Mouse (Mus musculus): ENCODE measurements around the gene Mum1.
"Not testable (repeated sequence)": the region's sequence is repeated elsewhere in the genome, so short reads cannot be mapped to it uniquely, and the experiment has no call there.

Gene Mum1

GRCm38 (mm10) chr10:80207676-80208075 lies 18.6 kb upstream of the Mum1 start:
- no peak for DNase-seq (ENCODE audit: low read depth in 1 of 2, low spot score in 2 of 2)

DNA sequence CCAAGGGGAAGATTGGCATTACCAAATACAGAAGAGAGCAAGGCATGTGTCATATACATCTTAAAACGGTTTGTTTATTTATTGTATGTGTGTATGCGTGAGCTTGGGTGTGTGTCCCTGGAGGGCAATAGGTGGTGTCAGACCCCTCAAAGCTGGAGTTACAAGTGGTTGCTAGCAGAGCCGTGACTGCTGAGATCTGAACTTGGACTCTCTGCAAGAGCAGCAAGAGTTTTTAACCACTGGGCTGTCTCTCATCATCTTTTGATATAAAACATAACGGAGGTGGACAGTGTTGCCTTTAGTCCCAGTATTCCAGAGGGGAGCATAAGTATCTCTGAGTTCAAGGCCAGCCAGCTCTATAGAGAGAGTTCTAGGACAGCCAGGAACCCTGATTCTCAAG lies 18.0 kb upstream of the Mum1 start:
- DNase-seq (ENCODE audit: low read depth in 1 of 2, low spot score in 2 of 2): no peak

DNA sequence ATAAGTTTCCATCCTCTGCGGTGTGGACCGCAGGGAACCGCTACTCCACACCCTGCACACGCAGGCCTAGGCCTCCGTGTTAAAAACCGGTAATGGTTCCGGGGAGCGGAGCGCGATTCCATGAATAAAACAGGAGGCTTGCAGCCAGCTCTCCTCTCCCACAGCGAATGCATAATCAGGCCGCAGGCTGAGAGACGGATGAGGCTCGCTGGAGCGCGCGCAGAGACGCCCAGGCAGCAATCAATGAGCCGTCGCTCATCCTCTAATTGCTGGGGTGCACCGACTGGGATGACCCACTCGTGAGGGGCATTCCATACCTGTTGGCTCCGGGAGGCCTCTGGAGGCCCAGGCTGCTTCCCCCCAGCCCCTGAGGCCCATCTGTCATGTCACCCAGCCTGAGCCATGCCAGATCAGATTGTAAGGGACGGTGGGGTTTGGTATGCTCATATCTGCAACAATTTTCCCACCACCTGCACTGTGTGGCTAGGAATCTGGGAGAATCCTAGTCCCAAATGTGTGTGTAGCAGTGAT lies 17.3 kb upstream of the Mum1 start:
- no peak for DNase-seq (ENCODE audit: low read depth in 1 of 2, low spot score in 2 of 2)

DNA sequence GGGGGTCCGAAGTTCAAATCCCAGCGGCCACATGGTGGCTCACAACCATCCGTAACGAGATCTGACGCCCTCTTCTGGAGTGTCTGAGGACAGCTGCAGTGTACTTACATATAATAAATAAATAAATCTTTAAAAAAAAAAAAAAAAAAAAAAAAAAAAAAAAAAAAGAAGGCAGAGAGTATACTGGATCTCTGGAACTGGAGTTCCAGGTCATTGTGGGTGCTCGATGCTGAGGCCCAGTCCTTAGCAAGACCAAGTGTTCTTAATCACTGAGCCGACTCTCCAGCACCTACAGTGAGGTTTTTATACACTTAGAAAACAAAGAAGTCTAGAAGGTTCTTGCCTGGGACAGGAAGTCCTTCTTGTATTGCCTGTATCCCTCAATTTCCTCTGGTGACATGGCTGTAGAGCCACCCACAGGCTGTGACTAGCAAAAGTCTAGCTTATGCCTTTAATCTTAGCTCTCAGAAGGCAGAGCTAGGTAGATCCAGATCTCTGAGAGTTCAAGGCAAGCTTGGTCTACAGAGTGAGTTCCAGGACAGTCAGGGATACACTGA lies 14.6 kb upstream of the Mum1 start:
- not testable (repeated sequence) for DNase-seq (ENCODE audit: low read depth in 1 of 2, low spot score in 2 of 2)

DNA sequence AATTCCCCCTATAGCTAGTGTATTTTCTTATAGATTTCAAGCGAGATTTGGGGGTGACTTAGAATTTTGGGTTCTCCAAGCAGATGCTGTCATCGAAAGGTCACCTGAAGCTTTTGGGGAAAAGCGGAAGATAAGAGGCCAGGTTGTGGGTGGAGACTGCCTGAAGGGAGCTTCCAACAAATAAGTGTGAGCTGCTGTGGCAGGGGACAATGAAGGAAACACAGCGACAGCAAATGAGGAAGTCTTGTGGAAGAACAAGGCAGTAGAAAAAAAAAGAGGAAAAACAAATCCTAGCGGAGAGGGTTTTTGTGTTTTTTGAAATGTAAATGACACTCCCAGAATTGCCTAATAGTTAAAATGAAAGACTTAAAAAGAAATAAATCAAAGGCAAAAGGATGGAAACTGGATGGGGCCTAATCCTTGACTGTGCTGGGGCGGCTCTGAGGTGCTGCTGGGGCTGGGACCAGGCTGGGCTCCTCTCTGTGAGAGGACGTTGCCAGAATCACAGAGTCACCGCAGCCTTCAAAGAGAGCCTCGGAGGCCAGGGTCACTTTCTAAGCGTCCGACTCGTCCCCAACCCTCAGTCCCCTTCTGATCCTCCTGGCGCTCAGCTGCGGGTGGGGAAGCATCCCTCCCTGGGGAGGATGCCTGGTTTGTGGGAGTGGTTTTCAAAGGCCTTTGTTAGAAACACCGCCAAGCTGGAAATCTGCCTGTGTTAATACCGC lies 11.0 kb upstream of the Mum1 start:
- DNase-seq (ENCODE audit: low read depth in 1 of 2, low spot score in 2 of 2): no peak

- DNase-seq (ENCODE audit: low read depth in 1 of 2, low spot score in 2 of 2): no peak
Observed at GRCm38 (mm10) chr10:80220676-80221075, 5.6 kb upstream of the Mum1 start.

DNA sequence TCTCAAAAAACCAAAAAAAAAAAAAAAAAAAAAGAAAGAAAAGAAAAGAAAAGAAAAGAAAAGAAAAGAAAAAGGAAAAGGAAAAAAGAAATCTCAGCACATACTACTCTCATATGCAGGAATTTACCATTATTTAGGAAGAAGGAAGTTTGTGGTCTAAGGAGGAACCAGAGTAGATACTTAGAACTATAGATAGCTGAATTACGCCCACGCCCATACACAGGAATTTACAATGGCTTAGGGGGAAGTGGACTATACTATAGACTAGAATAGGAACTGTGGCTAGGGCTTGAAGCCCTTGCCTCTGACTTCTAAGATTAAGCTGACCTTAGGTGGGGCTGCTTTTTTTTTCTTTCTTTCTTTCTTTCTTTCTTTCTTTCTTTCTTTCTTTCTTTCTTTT lies 3.1 kb upstream of the Mum1 start:
- DNase-seq (ENCODE audit: low read depth in 1 of 2, low spot score in 2 of 2): peak in 1 of 2 experiments; percentile 21

DNA sequence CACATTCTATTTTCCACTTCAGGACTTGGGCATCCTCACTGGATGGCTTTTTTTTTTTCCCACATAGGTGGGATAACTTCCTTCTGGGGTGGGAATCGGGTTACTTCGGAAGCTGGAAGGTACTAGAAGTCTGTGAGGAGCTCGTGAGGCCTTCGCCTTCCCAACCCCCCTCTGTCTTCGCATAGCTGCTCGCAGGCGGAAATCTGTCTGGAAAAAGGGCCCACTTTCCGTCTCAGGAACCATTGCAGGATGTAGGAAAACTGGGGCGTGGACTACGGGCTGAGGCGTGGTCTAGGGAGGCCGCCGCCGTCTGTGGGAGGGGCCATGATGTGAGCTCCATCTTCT lies 191 bp upstream of the Mum1 start:
- DNase-seq (ENCODE audit: low read depth in 1 of 2, low spot score in 2 of 2): no peak

- DNase-seq (ENCODE audit: low read depth in 1 of 2, low spot score in 2 of 2): no peak
Observed at GRCm38 (mm10) chr10:80227166-80227539, 919 bp downstream of the Mum1 start.

- no peak for DNase-seq (ENCODE audit: low read depth in 1 of 2, low spot score in 2 of 2)
Observed at GRCm38 (mm10) chr10:80227877-80228775, 1.9 kb downstream of the Mum1 start.

DNA sequence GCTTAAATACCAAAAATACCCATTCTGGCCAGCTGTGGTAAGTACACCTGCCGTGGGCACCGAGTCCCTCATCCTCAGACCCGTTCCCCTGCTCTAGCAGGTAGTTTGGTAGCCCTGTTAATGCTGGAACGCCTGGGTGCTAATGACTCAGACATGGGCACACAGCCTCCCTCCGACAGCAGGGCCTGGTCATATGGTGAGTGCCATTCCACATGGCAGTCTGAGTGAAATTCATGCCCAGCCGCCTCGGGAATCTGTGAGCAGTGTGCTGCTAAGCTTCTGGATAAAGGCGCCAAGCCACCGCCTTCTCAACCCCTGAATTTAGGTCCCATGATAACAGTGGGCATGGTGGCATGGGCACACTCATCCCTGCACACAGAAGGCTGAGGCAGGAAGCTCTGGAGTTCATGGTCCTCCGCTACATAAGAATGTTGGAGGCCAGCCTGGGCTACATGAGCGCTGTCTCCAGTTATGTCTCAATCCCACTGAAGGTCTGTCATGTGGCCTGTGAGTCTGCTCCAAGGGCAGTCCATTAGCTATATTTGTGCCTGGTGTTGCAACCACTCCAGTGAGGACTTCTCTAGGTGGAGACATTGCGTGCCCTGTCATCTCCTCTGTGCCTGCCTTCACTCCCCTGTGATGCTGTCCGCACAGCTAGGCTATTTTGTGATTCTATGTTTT lies 10.1 kb downstream of the Mum1 start:
- DNase-seq (ENCODE audit: low read depth in 1 of 2, low spot score in 2 of 2): no peak

- no peak for DNase-seq (ENCODE audit: low read depth in 1 of 2, low spot score in 2 of 2)
Observed at GRCm38 (mm10) chr10:80237020-80237419, 10.8 kb downstream of the Mum1 start.

DNA sequence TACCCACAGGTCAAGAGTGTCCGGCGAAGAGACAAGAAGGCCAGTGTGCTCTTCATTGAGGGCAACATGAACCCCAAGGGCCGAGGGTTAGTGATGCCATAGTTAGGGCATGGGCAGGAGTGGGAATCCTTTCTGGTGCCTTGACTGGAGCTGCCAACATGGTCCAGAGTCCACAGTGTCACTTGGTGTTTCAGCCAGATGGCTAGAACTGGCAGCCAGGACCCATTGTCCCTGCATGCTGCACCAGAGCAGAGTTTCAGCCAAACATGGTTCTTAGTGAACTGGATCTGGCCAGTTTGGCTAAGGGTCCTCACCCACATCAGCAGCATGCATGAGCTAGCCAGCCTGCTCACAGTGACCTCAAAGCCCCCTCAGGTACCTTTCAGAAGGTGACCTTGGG lies 12.1 kb downstream of the Mum1 start:
- DNase-seq (ENCODE audit: low read depth in 1 of 2, low spot score in 2 of 2): no peak

- DNase-seq (ENCODE audit: low read depth in 1 of 2, low spot score in 2 of 2): no peak
Observed at GRCm38 (mm10) chr10:80239791-80240190, 13.6 kb downstream of the Mum1 start.

DNA sequence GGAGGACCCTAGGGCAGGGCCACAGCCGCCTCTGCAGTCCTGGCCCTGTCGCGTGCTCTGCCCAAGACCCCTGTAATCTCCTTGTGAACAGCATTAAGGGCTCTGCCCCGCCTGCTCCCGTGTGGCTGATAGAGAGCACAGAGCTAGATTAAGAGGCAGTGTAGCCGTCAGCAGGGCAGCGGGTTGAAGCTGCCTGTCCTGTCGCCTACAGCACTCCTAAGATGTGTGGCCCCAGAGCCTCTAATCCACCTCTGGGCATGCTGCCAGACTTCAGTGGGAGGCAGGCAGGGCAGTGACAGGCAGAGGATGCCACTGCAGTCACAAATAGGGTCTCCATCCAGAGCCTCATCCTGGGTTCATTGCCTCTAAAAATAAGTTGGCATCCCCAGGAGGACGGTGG lies 15.9 kb downstream of the Mum1 start:
- no peak for DNase-seq (ENCODE audit: low read depth in 1 of 2, low spot score in 2 of 2)

GRCm38 (mm10) chr10:80242607-80243006 lies 16.4 kb downstream of the Mum1 start:
- no peak for DNase-seq (ENCODE audit: low read depth in 1 of 2, low spot score in 2 of 2)

GRCm38 (mm10) chr10:80244791-80245399 lies 18.7 kb downstream of the Mum1 start:
- no peak for DNase-seq (ENCODE audit: low read depth in 1 of 2, low spot score in 2 of 2)

DNA sequence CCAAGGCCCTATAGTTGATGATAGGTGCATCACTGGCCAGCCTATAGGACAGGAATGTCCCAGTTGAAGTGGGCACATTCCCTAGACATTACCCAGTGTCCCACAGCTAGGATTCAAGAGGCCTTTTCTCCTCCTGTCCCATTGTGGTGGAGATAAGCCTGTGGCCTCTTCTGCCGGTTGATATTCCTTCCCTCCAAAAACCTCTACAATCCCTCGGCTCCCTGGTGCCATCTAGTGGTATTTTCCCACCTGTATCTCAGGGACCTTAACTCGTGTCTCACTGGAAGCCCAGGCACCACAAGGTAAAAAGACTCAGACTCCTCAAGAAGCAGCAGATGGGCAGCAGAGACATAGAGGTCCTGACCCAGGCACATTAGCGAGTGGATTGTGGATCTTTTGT lies 19.4 kb downstream of the Mum1 start:
- peak in 1 of 2 experiments; percentile 55 for DNase-seq (ENCODE audit: low read depth in 1 of 2, low spot score in 2 of 2)

GRCm38 (mm10) chr10:80247849-80248248 lies 21.6 kb downstream of the Mum1 start:
- DNase-seq (ENCODE audit: low read depth in 1 of 2, low spot score in 2 of 2): no peak

DNA sequence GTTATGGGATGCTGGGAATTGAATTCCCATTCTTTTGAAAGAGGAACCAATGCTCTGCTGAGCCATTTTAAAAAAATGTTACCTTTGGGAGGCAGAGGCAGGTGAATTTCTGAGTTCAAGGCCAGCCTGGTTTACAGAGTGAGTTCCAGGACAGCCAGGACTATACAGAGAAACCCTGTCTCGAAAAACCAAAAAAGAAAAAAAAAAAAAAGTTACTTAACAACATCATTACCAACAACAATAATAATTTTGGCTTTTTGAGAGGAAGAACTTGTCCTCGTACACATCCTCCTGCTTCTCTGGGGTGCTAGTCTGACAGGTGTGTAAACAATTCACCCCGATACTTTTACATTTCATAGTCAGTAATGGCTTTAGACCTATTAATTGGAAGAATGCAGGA lies 22.2 kb downstream of the Mum1 start:
- DNase-seq (ENCODE audit: low read depth in 1 of 2, low spot score in 2 of 2): not testable (repeated sequence)

Data from monocyte, adult 2 months (primary cell).